Mouse (Mus musculus) ES-E14 (cell line): ENCODE results near the gene Fam133b.

Source experiments
- CHD2 ChIP-seq: IDR thresholded peaks from 2 replicates; pipeline ENCODE4 v1.6.1; 2014; ENCODE audit warnings: mild to moderate bottlenecking, low read depth, low read length, inconsistent platforms
- HCFC1 ChIP-seq: IDR thresholded peaks from 2 replicates; pipeline ENCODE4 v1.6.1; 2012; ENCODE audit warnings: low read length, inconsistent platforms, borderline replicate concordance; ENCODE audit not compliant: insufficient read depth
- MAFK ChIP-seq: IDR thresholded peaks from 2 replicates; pipeline ENCODE4 v1.6.1; 2014; ENCODE audit warnings: mild to moderate bottlenecking, low read depth, low read length, inconsistent platforms; ENCODE audit not compliant: insufficient read depth
- ZNF384 ChIP-seq: IDR thresholded peaks from 2 replicates; pipeline ENCODE4 v1.6.1; 2012; ENCODE audit warnings: low read depth, low read length, inconsistent platforms

- TF ChIP-seq MAFK, result no peak
- TF ChIP-seq HCFC1, result no peak
- no peak for TF ChIP-seq CHD2
- no peak for TF ChIP-seq ZNF384
These were observed 39.8 kb upstream of the Fam133b start for GRCm38 (mm10) chr5:3503836-3504323.
